Mouse (Mus musculus) adrenal gland, adult 10 weeks (tissue): Measurements from ENCODE around the gene Rpl36al. TPM values are rescaled to one million over a fixed set of nuclear protein-coding genes. Genes with fewer than 3 reads are reported as not detected.

ENCODE experiments used
- polyA plus RNA-seq: library from polyadenylated mRNA; stranded (reverse); fragments of 350-450 nt; fragmentation: Illumina TruSeq; extraction: RNeasy Lipid Tissue Mini Kit (QIAGEN cat#74804); gene quantifications from one replicate; pipeline ENCODE4 v1.2.3, GENCODE M21; 2014; ENCODE audit warnings: low read depth, low replicate concordance

Rpl36al gene
- polyA plus RNA-seq = 235 TPM

DNA sequence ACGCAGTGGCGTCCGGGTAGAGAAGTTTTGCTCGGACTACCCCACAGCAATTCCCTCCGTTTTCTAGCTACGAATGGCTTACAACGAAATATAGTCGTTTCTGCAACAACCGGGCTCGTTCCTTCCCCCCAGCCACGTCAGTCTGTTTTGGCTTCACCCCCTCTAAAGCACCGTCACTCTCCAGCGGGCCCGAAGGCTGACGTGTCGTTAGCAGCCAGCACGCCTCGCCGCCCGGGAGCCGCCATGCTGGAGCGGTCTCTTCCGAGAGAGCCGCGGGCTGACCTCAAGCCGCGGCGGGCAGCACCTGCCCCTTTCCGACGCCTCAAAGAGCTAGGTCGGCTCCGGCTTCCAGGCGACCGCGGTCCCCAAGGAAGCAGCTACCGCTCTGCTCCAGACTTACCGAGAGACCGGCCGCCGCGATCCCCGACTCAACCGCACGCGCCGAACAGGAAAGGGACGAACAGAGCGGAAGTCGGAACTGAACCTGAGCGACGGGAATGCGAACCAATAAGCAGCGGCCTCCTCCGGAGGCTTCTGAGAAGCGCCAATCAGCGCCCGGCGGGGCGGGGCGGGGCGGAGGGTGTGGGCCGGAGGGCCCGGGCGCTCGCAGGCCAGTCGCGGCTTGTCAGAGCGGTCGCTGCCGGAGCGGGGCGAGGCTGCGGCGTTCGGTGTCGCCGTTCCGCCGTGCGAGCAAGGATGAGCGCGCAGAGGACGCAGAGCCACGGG, at the start of gene Rpl36al, which contains the start of gene Mgat2:
TSS of gene Rpl36al (minus strand) at position 501 of the 726 bp plus-strand sequence.
TSS of gene Mgat2 (plus strand) at position 575 of the 726 bp plus-strand sequence.

DNA sequence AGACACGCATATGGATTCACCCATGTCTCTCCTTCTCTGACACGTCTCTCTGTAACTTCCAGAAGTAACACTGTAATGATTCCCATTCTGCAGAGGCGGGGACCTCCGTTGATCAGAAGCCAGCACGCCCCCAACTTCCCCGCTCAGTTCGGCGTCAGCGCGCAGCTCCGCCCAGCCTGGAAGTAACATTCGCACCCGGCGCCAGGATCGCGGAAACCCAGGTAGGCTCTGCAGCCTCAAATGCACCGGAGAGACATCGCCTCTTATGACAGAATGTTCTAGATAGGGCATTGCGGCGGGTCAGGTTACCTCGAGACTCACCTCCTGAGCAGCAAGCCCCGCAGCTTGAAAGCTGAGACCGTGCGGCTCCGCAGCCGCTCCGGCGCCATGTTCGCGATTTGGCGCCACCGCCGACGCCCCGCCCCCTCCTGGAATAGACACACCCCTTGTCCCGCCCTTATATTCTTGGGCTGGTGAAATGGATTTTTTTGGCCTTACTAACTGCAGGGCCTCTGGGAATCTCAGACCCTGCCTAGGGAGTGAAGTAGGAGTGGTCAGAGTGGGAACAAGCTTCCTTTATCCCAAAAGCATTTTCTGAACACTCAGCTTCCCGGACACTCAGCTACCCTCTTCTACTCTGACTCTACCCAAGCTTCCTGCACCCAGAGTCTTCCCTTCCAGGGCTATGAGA, 44.0 kb upstream of the Rpl36al start, which contains the start of gene Pole2:
TSS of gene Pole2 (minus strand) at position 420 of the 691 bp plus-strand sequence.

DNA sequence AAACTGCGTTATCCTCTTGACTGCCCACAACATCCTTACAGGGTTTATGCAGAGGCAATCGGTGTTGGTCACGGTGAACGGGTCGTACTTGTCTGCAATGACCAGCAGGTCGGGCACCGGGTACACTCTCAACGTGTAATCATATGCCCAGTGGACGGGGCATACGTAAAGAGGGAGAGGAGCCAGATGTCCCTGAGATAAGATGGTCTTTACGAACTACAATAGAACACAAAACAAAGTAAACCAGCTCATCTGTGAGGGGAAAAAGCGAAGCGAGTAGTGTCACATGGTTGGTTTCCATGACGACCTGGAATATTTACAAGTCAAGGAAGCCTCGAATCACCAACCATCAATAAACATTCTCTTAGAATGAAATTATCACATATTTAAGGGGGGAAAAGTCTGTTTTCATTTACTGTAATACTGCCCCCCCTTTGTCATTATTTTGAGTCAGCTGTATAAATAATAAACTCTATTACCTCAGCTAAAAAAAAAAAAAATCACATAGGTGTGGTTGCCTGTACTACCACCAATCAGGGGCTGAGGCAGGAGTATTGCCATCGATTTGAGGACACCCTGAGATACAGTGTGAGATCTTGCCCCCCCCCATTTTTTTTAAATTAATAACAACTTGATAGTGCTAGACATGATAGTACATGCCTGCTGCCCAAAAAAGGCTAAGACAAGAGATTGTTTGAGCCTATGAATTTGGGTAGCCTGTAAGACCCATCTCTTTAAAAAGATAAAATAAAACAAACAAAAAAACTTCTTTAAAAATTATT, 20.4 kb upstream of the Rpl36al start, which contains the start of gene Gm49384:
TSS of gene Gm49384 (minus strand) at position 216 of the 782 bp plus-strand sequence.

DNA sequence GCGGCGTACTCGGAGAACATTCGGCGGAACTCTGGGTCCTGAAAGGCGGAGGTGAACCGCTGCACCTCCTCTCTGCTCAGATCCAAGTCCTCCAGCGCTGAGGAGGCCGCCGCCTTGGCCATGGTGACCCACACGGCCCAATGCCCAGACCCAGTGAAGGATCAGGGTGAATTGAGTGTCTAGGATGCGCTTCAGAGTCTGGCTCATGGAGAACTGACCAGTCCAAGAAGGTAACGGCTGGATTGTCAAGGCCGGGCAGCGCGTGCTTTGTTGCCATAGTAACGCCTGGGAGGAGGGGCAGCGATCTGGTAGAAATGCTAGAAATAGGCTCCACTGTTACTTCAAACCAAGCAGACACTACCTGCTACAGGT, 14.3 kb upstream of the Rpl36al start, which contains the start of gene Dnaaf2:
TSS of gene Dnaaf2 (minus strand) at position 266 of the 372 bp plus-strand sequence.

DNA sequence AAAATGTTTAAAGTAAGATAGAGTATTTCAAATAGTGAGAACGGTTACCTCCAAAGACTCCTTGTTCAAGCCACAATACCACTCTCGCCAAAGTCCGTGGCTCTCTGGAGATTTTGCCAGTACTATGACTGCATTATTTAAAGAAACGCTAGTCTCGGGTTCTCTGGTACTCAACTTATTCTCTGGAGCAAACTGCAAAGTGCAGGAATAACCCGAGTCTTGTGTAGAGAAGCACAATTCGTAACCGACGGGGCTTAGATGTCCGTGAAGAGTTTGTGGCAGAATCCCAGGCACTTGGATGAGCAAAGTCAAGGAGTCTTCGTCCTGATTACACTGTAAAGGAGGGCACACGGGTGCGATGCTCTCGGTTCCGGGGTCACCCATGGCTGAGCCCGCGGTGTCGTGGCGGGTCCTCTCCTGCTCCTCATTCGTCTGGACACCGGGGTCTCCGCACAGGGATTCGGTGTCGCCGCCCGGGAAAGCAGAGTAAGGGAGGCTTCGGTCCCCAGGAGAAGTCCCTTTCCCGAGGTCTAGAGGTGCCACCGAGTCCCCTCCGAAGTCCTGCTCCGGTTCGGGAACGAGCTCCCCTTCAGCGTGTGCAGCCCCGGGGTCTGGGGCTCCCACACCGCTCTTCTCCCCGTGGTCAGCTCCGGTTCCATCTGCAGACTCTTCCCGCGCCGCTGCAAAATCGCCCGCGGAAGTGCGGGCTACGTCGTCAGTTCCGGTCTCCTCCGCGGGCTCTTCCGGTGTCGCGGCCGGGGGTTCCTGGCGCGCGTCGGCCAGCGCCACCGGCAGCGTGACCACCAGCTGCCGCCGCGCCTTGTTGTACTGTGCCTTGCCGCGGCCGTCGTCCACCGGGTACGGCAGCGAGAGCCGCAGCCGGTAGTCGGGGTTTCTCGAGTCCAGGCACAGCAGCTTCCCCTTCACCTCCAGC, 12.8 kb upstream of the Rpl36al start, which contains the start of gene Gm49383:
TSS of gene Gm49383 (minus strand) at position 661 of the 934 bp plus-strand sequence.

DNA sequence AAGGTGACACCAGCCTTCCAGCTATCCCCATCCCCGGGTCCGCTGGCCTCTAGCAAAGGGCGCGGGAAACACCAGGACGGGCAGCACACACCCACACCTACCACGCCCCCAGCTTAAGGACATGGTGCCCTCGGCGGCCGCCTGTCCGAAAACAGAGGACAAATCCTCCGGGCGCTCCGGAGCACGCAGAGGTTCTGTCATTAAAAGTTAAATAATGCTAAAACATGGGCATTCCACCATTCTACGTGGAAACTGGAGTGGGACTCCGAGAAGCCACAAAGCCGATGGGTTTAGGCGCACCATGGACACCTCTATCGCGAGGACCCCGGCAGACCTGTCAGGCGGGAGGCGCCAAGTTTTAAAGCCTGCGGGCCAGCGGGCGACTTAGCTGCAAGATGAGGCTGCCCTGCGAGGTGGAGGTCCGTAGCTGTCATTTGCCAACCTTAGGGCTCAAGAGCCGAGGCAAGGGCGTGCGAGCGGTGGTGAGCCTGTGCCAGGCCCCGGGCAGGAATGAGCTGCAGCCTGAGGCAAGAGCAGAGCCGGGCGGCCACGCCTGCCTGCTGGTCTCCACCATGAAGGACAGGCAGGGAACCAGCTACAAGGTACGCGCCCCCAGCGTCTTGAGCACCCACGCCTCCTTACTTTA, 15.3 kb downstream of the Rpl36al start, which contains the start of gene Lrr1:
TSS of gene Lrr1 (plus strand) at position 354 of the 646 bp plus-strand sequence.

DNA sequence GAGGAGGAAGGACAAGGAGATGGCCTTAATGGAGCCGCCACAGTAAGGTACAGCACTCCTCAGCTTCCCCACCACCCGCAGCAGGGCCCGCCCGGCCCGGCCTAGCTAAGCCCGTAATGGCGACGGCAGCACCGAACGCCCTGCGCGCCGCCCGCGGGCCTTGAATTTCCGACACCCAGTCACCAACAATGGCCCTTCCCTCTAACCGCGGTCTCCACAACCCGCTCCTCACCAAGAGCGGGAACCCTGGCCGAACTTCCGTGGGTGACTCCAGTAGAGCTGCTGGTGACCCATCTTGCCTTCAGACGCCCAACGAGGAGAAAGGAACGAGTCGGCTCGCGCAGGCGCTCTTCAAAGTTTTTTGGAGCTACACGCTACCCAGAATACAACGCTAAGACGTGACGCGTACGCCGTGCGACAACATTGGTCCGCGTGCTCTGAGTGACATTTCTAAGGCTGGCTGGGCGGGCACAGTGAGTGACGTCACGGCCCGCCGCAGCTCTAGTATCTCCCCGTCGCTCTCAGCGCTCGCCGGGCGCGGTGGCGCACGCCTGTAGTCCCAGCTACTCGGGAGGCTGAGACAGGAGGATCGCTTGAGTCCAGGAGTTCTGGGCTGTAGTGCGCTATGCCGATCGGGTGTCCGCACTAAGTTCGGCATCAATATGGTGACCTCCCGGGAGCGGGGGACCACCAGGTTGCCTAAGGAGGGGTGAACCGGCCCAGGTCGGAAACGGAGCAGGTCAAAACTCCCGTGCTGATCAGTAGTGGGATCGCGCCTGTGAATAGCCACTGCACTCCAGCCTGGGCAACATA, 24.9 kb downstream of the Rpl36al start, which contains the start of gene Rps29:
TSS of gene Rps29 (minus strand) at position 422 of the 813 bp plus-strand sequence.

Other genes starting within 250 kb of the Rpl36al start
- gene Rps29, start 24.9 kb downstream of the Rpl36al start, polyA plus RNA-seq = 11.5 TPM
- gene Lrr1, start 15.3 kb downstream of the Rpl36al start, polyA plus RNA-seq = 0.82 TPM
- gene Mgat2, start 74 bp upstream of the Rpl36al start, polyA plus RNA-seq = 170 TPM
- gene Gm49383, start 13.0 kb upstream of the Rpl36al start, polyA plus RNA-seq = 2.4 TPM
- 1.5 TPM for gene Dnaaf2, start 14.3 kb upstream of the Rpl36al start, polyA plus RNA-seq
- 9.9 TPM for gene Gm49384, start 20.2 kb upstream of the Rpl36al start, polyA plus RNA-seq
- gene Pole2, start 44.1 kb upstream of the Rpl36al start, polyA plus RNA-seq = 5.5 TPM
- 21.4 TPM for gene Klhdc1, start 57.1 kb upstream of the Rpl36al start, polyA plus RNA-seq
- gene Klhdc2, start 112.6 kb upstream of the Rpl36al start, polyA plus RNA-seq = 129 TPM
- gene Nemf, start 173.1 kb upstream of the Rpl36al start, polyA plus RNA-seq = 126 TPM
- gene Arf6, start 188.1 kb upstream of the Rpl36al start, polyA plus RNA-seq = 55.8 TPM
- gene Gm9887, start 188.4 kb upstream of the Rpl36al start, polyA plus RNA-seq = not detected